Mouse (Mus musculus): ENCODE measurements at regions not wholly inside any gene's neighbourhood (a gene's known extent, or its start where the extent isn't known, plus 50 kb on each side); places are given as distances from the start of the nearest gene placed in this dataset.

DNA sequence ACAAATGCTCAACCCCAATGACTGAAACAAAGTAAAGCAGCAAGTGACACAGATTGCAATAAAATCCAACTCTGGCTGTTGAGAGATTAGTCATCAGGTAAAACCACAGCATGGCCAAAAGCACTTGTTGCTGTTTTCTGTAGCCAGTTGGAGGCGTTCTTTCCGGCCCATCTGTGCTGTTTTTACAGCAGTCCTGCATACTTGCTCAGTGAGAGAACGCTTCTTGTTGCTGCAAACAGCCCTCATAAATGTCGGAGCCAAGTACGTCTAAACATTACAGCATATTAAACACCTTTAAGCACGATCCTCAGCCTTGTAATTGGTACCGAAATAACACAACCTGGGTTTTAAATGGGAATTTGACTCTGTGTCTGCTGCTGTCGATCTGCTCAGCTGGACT lies 65.6 kb upstream of the Hs3st3a1 start:
- no peak for ATAC-seq (ENCODE audit: poor library complexity, severe bottlenecking)

DNA sequence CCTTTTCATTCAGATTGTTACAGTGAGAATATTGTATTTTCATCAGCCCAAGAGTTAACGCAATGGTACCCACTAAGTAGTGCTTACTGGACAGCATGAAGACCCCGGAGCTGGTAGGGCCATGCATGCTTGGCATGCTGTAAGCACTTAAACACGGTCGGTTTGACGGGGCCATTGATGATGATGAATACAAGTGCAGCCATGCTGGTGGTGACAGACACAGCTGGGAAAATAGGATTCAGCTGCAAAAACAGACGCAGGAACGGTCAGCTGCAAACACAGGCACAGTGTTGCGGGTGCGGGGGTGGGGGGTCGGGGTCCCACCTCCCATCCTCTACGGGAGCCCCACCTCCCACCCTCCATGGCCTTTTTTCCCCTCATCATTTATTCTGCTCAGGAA lies 99.7 kb upstream of the Hs3st3a1 start:
- ATAC-seq (ENCODE audit: poor library complexity, severe bottlenecking): no peak

GRCm38 (mm10) chr11:64332406-64332805 lies 102.7 kb upstream of the Hs3st3a1 start:
- ATAC-seq (ENCODE audit: poor library complexity, severe bottlenecking): no peak

DNA sequence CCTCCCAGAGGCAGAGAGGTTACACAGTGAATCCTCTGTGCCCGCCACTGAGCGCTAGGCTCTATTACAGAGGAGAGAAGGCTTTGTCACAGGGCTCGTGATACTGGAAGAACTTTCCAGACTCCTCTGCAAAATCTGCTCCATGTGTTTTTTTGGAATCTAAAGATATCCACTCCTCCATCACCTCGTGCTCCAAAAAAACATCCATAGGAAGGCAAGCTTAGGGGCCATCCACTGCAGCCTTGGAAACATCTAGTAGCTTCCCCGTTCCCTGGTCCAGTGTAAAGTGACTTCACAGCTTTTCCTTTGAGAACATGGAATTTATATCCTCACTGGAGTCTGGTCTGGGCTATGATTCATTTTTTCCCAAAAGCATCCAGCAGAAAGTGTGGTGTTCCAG lies 103.3 kb upstream of the Hs3st3a1 start:
- no peak for ATAC-seq (ENCODE audit: poor library complexity, severe bottlenecking)

DNA sequence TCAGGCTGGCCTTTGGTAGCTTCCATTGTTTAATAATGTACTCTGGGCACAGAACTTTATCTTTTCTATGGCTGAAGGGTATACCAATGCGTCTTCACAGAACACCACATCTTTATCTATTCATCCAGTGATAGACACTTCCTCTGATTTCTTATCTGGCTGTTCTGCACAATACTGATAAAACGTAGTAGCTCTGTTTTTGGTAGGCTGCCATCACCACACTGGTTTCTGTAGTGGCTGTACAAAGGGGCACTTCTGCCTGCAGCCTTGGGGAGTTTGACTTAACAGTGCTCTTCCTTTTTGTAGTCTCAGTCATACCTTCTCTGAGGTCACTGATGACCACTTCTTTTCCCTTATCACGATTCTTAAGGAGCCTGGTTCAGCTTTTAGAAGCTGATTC lies 106.0 kb upstream of the Hs3st3a1 start:
- peak; percentile 64 for ATAC-seq (ENCODE audit: poor library complexity, severe bottlenecking)

DNA sequence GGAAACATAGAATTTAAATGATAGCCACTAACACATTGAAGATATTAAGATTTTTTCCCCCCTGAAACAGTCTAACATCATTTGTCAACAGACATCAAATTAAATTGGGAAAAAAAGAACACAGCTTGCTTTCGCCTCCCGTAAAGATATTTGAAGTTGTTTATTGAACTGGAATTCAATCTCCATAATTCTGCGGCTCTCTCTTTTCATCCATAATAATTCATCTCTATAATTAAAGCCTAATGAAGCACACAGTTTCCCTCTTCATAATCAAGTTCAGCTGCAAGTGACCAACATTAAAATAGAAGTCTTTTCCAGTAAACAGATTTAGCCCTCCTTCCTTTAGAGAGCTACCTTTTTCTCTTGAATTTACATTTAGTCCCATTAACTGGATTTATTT lies 107.4 kb upstream of the Hs3st3a1 start:
- no peak for ATAC-seq (ENCODE audit: poor library complexity, severe bottlenecking)

GRCm38 (mm10) chr11:64326646-64327045 lies 108.5 kb upstream of the Hs3st3a1 start:
- no peak for ATAC-seq (ENCODE audit: poor library complexity, severe bottlenecking)

- no peak for ATAC-seq (ENCODE audit: poor library complexity, severe bottlenecking)
Measured at GRCm38 (mm10) chr11:64321900-64322425, 113.2 kb upstream of the Hs3st3a1 start.

DNA sequence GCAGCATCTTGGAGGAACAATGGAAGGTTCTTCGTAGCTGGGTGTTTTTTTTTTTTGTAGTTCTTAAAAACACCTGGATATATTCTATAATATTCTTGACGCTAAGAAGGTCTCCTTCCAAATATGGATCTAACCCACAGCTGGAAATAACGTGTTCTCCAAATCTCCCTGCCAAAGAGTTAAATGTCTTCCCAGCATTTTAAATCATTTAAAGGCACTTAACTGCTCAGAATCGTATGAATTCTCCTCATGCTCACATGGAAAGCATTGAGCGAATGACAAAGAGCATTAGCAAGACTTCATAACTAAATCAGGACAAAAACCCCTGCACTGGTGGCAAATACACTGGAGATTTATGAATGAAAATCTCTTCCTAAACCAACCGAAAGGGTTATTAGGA lies 117.7 kb upstream of the Hs3st3a1 start:
- ATAC-seq (ENCODE audit: poor library complexity, severe bottlenecking): no peak

DNA sequence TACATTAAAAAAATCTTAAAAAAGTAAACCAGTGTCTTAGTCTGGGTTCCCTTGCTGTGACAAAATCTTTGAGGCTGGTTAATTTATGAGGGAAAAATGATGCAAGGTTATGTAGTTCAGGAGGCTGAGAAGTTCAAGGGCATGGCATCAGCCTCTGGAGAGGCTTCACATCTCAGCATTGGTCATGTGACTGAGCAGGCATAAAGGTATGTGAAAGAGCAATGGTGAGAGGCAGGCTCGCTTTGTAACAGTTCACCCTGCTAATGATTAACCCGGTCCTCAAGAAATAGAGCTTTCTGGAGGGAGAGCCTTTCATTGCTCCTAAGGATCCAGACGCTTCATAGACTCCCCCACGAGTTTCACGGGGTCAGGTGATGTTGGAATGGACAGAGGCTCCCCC lies 120.1 kb upstream of the Hs3st3a1 start:
- ATAC-seq (ENCODE audit: poor library complexity, severe bottlenecking): no peak

GRCm38 (mm10) chr11:64313241-64313640 lies 121.9 kb upstream of the Hs3st3a1 start:
- no peak for ATAC-seq (ENCODE audit: poor library complexity, severe bottlenecking)

GRCm38 (mm10) chr11:64309881-64310280 lies 125.3 kb upstream of the Hs3st3a1 start:
- no peak for ATAC-seq (ENCODE audit: poor library complexity, severe bottlenecking)

- ATAC-seq (ENCODE audit: poor library complexity, severe bottlenecking): no peak
Measured at GRCm38 (mm10) chr11:64297825-64298224, 137.3 kb upstream of the Hs3st3a1 start.

DNA sequence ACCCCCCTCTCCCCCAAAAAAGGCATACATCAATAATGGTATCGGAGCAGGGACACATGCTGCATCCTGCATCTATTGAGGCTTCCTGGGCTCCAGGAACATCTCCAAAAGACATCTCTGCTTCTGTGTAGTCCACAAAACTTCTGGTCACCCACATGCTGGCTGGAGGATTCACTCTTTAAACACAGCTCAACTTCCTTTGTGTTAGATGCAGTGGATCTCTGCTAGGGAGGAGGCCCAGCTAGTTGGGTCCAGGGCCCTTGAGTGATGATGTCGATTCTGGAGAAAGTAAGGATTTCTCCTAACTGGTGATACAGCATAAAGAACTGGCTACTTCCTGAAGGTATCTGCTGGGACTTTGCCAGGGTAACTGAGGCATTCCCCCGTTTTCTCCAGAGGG lies 146.9 kb upstream of the Hs3st3a1 start:
- no peak for ATAC-seq (ENCODE audit: poor library complexity, severe bottlenecking)

GRCm38 (mm10) chr11:64287499-64287898 lies 147.6 kb upstream of the Hs3st3a1 start:
- no peak for ATAC-seq (ENCODE audit: poor library complexity, severe bottlenecking)

DNA sequence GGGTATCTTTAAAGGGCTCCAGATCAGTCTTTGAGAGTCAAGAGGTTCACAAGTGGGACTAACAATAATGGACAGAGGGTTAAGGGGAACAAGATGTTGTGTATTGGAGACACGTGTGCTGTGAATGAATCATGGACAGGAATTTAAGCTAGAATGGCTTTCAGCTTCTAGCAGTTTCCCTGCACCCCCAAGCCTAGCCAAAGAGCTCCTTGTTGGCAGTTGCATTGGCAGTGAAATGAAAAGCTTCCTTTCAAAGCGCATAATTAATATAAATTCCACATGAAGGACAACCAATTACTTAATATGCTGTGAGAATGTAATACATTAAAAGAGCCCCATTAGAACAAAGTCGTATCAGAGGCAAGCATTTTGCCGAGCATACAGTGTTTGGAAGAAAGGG lies 153.4 kb upstream of the Hs3st3a1 start:
- no peak for ATAC-seq (ENCODE audit: poor library complexity, severe bottlenecking)

GRCm38 (mm10) chr11:64278259-64279003 lies 156.7 kb upstream of the Hs3st3a1 start:
- no peak for ATAC-seq (ENCODE audit: poor library complexity, severe bottlenecking)

DNA sequence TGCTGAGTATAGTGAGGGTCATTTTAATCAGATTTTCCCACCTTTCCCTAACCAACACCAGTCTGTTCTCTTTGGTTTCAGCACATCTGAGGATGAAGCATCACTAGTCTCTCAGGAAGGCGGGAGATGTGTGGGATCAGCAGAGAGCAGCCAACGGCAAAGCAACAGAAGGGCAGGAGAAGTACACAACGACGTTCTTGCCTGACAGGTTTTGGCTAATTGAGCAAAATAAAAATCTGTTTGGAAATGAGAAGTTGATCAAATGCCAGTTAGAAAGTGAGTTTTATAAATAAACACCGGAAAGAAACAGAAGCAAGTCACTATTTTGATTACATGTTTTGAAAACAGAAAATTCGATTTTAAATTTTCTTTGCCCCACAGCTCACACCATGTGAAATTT lies 161.4 kb upstream of the Hs3st3a1 start:
- no peak for ATAC-seq (ENCODE audit: poor library complexity, severe bottlenecking)

DNA sequence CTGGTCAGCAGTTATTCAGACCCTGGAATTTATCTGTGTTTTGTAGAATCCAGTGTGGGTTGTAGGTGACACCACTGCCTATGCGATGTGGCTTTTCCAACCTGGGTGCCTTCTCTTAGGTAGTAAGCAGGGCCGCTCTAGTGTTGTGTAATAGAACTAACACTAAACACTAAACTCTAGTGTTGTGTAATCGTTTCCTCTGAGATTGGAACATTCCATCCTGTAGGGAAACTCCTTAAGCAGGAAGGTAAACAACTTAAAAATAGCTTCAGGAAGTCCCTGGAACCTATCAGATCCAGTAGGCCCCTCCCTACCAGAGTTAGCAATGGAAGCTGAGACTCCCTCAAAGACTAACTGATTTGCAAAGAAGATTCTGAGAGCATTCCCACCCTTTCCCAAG lies 161.9 kb upstream of the Hs3st3a1 start:
- ATAC-seq (ENCODE audit: poor library complexity, severe bottlenecking): no peak

- ATAC-seq (ENCODE audit: poor library complexity, severe bottlenecking): no peak
Measured at GRCm38 (mm10) chr11:64268121-64268520, 167.0 kb upstream of the Hs3st3a1 start.

DNA sequence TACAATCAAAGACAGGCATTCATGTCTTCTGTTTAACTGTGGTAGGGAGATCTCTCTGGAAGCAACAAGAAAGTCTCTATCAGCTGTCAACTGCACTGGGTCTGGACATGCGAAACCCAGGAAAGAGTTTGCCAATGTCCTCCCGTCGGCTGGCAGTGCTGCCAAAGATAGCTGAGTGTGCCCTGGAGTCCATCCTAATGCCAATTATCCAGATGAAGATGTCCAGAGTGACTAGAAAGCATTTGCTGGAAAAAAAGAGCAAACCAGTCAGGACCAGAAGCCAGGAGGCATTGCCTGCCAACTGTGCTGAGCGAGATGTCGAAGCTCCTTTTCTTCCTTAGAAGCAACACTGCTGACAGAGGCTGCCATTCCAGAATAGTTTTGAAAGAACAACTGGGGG lies 167.6 kb upstream of the Hs3st3a1 start:
- no peak for ATAC-seq (ENCODE audit: poor library complexity, severe bottlenecking)

DNA sequence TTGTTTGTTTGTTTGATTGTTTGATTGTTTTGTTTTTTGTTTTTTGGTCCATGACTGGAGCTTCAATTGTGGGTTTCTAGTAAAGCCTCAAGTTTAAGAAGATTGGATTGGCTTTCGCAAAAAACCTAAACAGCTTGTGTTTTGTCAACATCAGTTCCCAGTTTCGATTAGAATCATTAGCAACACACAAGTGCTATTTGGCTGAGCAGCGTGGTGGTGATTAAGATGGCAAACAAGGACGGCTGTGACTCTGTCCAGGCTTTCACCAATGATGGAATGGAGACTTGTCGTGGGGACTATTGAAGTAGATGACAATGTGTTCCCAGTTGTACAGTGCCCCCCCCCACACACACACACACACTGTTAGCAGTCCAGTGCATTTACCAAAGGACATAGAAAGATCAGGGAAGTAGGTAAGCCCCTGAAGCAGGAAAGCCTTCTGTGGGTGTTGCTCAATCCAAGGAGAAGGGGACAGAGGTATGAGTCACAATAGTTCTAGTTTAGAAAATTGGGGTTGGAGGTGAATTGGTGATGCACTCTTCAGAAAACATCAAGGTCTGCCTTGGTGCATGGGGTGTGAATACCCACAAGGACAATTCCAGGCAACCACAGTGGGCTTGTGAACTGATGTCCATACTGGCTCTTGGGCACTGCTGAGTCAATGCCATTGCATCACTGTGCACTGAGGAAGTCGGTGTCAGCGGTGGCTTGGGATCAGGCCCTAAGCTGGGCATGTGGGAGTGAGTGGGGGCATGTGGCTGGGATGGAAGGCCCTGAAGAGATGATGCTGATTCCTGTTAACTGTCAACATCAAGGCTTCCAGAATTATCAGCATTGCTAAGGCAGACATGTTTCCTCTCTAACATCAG lies 174.5 kb upstream of the Cox10 start:
- no peak for ATAC-seq (ENCODE audit: poor library complexity, severe bottlenecking)

Measured in megakaryocyte, adult 5-6 weeks (primary cell).